Mouse (Mus musculus) heart, postnatal 0 days (tissue): ENCODE data around the gene Dxo.

ENCODE experiments used
- CTCF ChIP-seq: IDR thresholded peaks from 2 replicates; pipeline ENCODE4 v1.5.1; 2016; ENCODE audit warnings: antibody characterized with exemption, control low read depth, low read depth
- EP300 ChIP-seq: IDR thresholded peaks from 2 replicates; pipeline ENCODE4 v1.6.1; 2016; ENCODE audit warnings: antibody characterized with exemption, low read depth

DNA sequence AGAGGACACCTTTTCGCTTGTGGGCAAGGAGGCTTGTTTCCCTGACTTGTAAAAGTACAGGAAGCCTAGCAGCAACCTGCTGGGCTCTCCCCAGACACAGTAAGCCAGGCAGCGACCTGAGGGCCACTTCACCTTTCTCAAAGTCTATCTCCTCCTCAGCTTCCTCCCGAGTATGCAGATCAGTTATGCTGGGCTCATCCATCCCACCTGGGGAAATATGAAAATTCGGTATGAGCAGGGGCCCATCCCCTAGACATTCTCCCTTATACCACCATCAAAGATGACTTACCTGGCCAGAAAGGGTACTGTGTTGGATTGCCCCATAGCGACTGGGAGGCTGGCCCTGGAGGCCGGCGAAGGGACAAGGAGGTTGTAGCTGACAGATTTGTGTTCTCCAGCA is 10.8 kb downstream of the Dxo start:
- no peak for TF ChIP-seq EP300
- TF ChIP-seq CTCF, result no peak
